Mouse (Mus musculus): ENCODE results near the gene Osm.
A peak's percentile ranks its signal among the peaks of the same experiment; 100 is the strongest.

DNA sequence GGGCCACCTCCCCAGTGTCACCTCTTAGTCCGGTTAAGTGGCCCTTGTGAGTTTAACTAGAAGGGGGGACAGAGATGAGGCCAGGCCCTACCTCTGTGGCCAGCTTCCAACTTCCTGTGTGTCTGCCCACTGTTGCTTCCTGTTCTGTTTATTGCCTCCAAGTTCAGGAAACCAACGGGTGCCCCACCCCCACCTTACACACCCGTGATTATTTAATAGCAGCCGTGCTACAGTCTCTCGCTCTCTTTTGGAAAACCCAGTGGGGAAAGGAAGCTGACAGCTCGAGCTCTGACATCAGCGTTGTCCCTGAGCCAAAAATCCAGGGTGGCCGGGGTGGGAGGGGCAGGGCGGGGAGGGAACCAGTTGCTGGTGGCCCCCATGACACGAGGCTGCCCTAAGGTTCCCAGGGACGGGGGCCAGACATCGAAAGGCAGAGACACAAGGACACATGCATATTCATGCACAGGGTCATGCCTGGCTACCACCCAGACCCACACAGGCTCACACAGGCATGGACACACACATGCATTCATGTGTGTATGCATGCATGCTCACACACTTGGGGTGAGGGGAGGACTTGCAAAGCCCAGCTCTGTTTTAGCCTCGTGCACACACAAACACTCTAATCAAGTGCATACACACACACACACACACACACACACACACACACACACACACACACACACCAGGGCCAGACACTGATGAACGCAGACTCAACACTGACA, 24.4 kb downstream of the Osm start:
- TF ChIP-seq POLR2A (IDR thresholded peaks at IDR 0.05; ENCODE audit: borderline replicate concordance, control insufficient read depth, low read depth, low read length): no peak
- peak; percentile 28; the same call in 1 of the 2 replicates for TF ChIP-seq CTCF (IDR thresholded peaks at IDR 0.05; ENCODE audit: control insufficient read depth, insufficient read depth, low read length)
